Mouse (Mus musculus) brain, embryonic 14.5 days (tissue): ENCODE results near the gene Tsc1.

Experiments
- CTCF ChIP-seq: fragments of 200-500 bp; IDR thresholded peaks from 2 replicates; pipeline ENCODE4 v1.5.1; 2012; ENCODE audit warnings: inconsistent platforms, mild to moderate bottlenecking, moderate library complexity, borderline replicate concordance; ENCODE audit not compliant: insufficient read depth, insufficient read length; ENCODE audit errors: extremely low read depth
- POLR2A ChIP-seq: fragments of 200-500 bp; IDR thresholded peaks from 2 replicates; pipeline ENCODE4 v1.6.1; 2012; ENCODE audit warnings: mild to moderate bottlenecking, inconsistent platforms, borderline replicate concordance; ENCODE audit not compliant: poor library complexity, insufficient read depth, insufficient read length, severe bottlenecking; ENCODE audit errors: extremely low read depth

GRCm38 (mm10) chr2:28621664-28622171, 19.3 kb upstream of the Tsc1 start, which contains the start of gene Gfi1b:
- no peak for TF ChIP-seq POLR2A
- no peak for TF ChIP-seq CTCF
